19 mouse cellular contexts compared by ENCODE assay signal in the genomic region with DNA sequence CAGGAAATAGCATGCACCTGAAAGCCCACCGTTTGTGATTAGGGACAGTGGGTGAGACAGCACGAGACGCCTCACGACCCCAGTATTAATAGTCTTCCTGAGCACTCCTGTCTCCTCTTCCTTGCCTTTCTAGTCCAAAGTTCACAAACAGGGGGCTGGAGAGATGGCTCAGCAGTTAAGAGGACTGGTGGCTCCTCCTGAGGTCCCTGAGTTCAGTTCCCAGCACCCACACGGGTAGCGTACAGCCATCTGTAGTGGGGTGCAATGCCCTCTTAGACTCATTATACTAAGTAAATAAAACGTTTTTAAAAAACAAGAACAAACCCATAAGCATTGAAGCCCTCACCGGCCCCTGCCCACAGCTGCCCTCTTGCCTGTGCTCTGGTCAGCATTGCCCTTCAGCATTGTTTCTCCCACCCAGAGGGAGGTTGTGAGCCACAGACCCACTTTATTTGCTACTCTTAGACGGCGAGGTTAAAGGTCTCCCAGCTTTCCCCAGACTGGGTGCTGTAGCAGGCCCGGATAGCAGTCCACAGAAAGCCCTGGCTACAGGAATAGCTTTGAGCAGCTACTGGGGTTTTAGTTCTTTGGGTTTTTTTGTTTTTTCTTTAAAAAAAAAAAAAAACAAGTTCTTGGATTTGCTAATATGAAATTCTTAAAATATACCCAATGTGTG.
"Had no signal": no experiment of that assay in that cellular context is flagged by ENCODE, and none has a peak within 500 bp of the region (broad histone marks: within the 10 kb centered on the region; RNA-seq: fewer than 3 reads in every experiment).

No protein-coding gene starts in this region.

- H3K36me3 ChIP-seq: limb, embryonic 10.5 days; midbrain, embryonic 10.5 days; neural tube, embryonic 12.5 days had no signal

- H3K27me3 ChIP-seq: neural tube, embryonic 12.5 days; stomach, embryonic 15.5 days had no signal

- ATAC-seq: inflammation-experienced regulatory T-cells, adult 6 months; intestine, postnatal 0 days had no signal

- H3K27ac ChIP-seq: kidney, postnatal 0 days; left cerebral cortex, adult 2 months; limb, embryonic 10.5 days; midbrain, embryonic 10.5 days; neural tube, embryonic 12.5 days; stomach, embryonic 15.5 days had no signal

- H3K4me2 ChIP-seq: lung, embryonic 14.5 days; neural tube, embryonic 12.5 days; stomach, embryonic 15.5 days had no signal

- H3K9me3 ChIP-seq: limb, embryonic 10.5 days; midbrain, embryonic 10.5 days; neural tube, embryonic 12.5 days; stomach, embryonic 15.5 days had no signal

- H3K9ac ChIP-seq: lung, embryonic 14.5 days; neural tube, embryonic 12.5 days; stomach, embryonic 15.5 days had no signal

- H3K4me3 ChIP-seq: left cerebral cortex, adult 2 months; limb, embryonic 10.5 days; midbrain, embryonic 10.5 days; myocyte; neural tube, embryonic 12.5 days; stomach, embryonic 15.5 days had no signal

- H3K4me1 ChIP-seq: neural tube, embryonic 12.5 days; stomach, embryonic 15.5 days had no signal

- DNase-seq: kidney, adult 9 months; lung, embryonic 14.5 days; lung, postnatal 10 days; lung, postnatal 4 days; midbrain, embryonic 14.5 days; retina, postnatal 1 day; right cerebral cortex, postnatal 4 days; spleen, adult 18-20 months; thymus, adult 2 months; thymus, postnatal 25 days had no signal
